Mouse (Mus musculus) v-Abl transformed pro-B cells (cell line): ENCODE results near the gene Ep400.

Experiments
- in situ Hi-C, 2 experiments: fragments of 400-800 bp; cut with MboI; formaldehyde crosslinking; loops; one replicate each; pipeline ENCODE4 v1.15.1; 2025; ENCODE audit not compliant: unreplicated experiment in 2 of 2

Gene Ep400

GRCm38 (mm10) chr5:110770448-110771158, at the start of gene Ep400:
Gene Ep400, minus strand, starts transcription at chr5:110770717.
- in situ Hi-C loops: loop anchor here in 1 of 2 experiments (25.0 kb wide), 1 partner anchor 1208 kb away; the partner anchor contains the start of gene Crlf2

- in situ Hi-C loops: no loop called here
Measured at GRCm38 (mm10) chr5:110809667-110810325, 39.3 kb upstream of the Ep400 start, which contains the start of gene Ulk1. Gene Ulk1, minus strand, starts transcription at chr5:110810097.

- in situ Hi-C loops: no loop called here
Measured at GRCm38 (mm10) chr5:110808821-110809666, 38.5 kb upstream of the Ep400 start.

GRCm38 (mm10) chr5:110808061-110808631, 37.6 kb upstream of the Ep400 start:
- in situ Hi-C loops: no loop called here

GRCm38 (mm10) chr5:110807453-110807852, 36.9 kb upstream of the Ep400 start:
- in situ Hi-C loops: no loop called here

- in situ Hi-C loops: no loop called here
Measured at GRCm38 (mm10) chr5:110806676-110807075, 36.2 kb upstream of the Ep400 start.

- in situ Hi-C loops: no loop called here
Measured at GRCm38 (mm10) chr5:110806154-110806553, 35.6 kb upstream of the Ep400 start.

GRCm38 (mm10) chr5:110804012-110804743, 33.7 kb upstream of the Ep400 start:
- in situ Hi-C loops: no loop called here

GRCm38 (mm10) chr5:110802809-110803208, 32.3 kb upstream of the Ep400 start:
- in situ Hi-C loops: no loop called here

GRCm38 (mm10) chr5:110802186-110802585, 31.7 kb upstream of the Ep400 start:
- in situ Hi-C loops: no loop called here

- in situ Hi-C loops: no loop called here
Measured at GRCm38 (mm10) chr5:110801036-110801624, 30.6 kb upstream of the Ep400 start.

GRCm38 (mm10) chr5:110797696-110798095, 27.2 kb upstream of the Ep400 start:
- in situ Hi-C loops: loop anchor here in 1 of 2 experiments (10.0 kb wide), 1 partner anchor 537 kb away; the partner anchor contains the start of gene Pitpnb

GRCm38 (mm10) chr5:110794363-110794762, 23.8 kb upstream of the Ep400 start:
- in situ Hi-C loops: loop anchor here (5.0 to 10.0 kb wide), 2 partner anchors 48 to 540 kb away; partner anchors contain the start of gene Pitpnb (in 1 of the 2)

- in situ Hi-C loops: loop anchor here (5.0 to 10.0 kb wide), 2 partner anchors 479 to 546 kb away; partner anchors contain the start of gene Pitpnb (in 1 of the 2)
Measured at GRCm38 (mm10) chr5:110788684-110789083, 18.2 kb upstream of the Ep400 start.

GRCm38 (mm10) chr5:110786081-110786835, 15.7 kb upstream of the Ep400 start:
- in situ Hi-C loops: loop anchor here (5.0 to 10.0 kb wide), 2 partner anchors 481 to 549 kb away; partner anchors contain the start of gene Pitpnb (in 1 of the 2)

- in situ Hi-C loops: loop anchor here in 1 of 2 experiments (10.0 kb wide), 1 partner anchor 552 kb away; the partner anchor contains the start of gene Pitpnb
Measured at GRCm38 (mm10) chr5:110783150-110783549, 12.6 kb upstream of the Ep400 start.

GRCm38 (mm10) chr5:110781529-110782238, 11.2 kb upstream of the Ep400 start:
- in situ Hi-C loops: loop anchor here in 1 of 2 experiments (10.0 kb wide), 1 partner anchor 553 kb away; the partner anchor contains the start of gene Pitpnb
